Mouse (Mus musculus): Measurements from ENCODE around the gene Large1.
A peak's percentile ranks its signal among the peaks of the same experiment; 100 is the strongest.

Large1 gene

GRCm38 (mm10) chr8:72801583-72801982, 551.8 kb downstream of the Large1 start:
- no peak for DNase-seq (ENCODE audit: low read depth, low spot score)

- DNase-seq (ENCODE audit: low read depth, low spot score): no peak
Observed at GRCm38 (mm10) chr8:72780644-72781043, 572.7 kb downstream of the Large1 start.

DNA sequence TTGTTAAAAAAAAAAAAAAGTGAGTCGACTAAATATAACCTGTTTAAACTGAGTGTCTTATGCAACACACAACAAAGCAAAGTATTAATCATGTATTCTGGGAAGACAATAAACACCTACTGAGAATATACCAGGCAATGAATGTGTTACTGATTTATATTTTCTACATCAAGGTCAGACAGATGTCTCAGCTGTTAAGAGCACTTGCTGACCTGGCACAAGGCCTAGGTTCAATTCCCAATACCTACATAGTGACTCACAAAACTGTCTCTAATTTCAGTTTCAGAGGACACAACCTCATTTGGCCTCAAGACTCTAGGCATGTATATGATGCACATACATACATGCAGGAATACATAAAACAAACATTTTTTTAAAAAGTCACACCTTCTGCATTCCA, 575.5 kb downstream of the Large1 start:
- DNase-seq (ENCODE audit: low read depth, low spot score): no peak

- DNase-seq (ENCODE audit: low read depth, low spot score): no peak
Observed at GRCm38 (mm10) chr8:72766777-72767176, 586.6 kb downstream of the Large1 start.

DNA sequence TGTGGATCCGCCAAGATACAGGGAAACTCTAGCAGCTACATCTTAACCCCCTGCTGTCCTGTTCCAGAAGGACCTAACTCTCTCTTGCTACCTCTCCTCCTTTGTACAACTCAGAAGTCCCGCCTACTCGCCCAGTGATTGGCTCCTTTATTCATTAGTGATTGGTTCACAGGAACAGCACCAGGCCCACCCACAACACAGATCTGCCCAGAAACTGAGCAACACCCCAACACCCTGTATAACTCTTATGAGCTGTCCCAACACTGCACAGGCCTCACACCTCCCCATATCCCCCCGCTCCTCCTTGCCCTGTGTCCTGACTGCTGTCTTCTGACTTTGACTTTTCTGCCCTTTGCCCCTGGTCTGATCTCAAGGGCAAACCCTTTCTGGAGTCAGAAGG, 587.6 kb downstream of the Large1 start:
- peak; percentile 34 for DNase-seq (ENCODE audit: low read depth, low spot score)
